Mouse (Mus musculus): ENCODE data around the gene Wwp2. TPM values are rescaled to one million over a fixed set of nuclear protein-coding genes. Genes with fewer than 3 reads are reported as not detected.

The Wwp2 gene
- total RNA-seq, 2 experiments from 2014 or later, result 22.5 to 25.8 TPM

DNA sequence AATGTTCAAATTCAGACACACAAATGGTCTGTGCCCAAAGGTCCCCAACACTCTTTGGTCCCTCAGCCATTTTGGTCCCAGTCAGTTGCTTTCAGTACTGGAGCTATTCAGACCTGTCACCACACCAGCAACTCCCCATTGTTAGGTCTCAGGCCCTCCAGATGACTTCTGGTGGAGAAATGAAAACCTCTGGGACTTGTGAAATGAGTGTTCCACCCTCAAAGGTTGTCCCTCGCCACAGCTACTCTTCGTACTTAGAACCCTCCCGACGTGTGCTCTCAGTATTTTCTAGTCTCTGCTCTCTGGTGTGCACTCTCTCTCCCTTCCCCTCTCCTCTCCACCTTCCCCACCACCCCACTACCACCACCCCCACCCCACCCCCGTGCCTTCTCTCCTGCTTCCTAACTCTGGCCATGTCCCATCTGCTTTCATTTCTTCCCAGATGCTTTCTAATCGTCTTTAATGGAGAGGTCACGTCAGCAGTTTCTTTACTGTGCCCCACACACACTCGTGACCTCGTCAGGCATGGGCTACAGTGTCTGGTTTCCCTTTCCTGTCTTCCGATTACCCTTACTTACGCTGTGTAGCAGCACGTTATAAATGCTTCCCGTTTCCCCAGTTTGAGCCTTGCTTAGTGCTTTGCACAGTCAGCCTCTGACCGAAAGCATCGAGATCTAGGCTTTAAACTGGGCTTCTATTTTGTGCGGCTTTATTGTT is 124.8 kb downstream of the Wwp2 start:
- DNase-seq, result peak in 1 of 2 experiments; percentile 27

DNA sequence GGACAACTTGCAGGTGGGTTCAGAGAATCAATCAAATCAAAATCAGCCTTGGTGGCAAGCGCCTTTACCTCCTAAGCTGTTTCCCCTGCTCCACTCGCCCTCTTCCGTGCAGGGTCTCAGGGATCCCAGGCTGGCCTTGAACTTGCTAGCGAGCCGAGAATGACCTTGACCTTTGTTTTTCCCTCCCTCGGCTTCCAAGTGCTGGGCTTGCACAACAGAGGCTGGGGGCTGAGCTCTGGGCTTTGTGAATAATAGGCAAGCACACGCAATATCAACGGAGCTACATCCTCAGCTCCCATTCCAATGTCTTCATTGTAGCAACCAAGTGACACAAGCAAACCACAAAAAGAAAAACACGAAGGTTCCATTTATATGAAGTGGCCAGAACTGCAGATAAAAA is 126.0 kb downstream of the Wwp2 start:
- no peak for DNase-seq

DNA sequence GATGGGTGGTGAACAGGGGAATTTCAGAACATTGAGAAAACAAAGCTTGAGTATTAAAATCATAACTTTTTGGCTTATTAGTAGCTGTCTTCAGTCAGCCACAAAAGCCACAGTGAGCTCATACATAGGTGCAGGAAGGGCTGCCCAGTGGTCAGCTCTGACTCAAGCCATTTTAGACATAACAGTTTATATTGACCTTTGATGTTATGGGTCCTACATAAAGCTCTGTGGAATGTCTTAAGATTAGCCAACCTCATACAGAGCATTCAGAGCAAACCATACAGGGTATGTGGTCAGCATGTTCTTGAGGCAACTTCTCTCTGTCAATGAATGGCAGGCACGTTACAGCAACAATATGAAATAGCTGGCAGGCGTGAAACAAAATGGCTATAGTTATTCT is 134.9 kb downstream of the Wwp2 start:
- no peak for DNase-seq

DNA sequence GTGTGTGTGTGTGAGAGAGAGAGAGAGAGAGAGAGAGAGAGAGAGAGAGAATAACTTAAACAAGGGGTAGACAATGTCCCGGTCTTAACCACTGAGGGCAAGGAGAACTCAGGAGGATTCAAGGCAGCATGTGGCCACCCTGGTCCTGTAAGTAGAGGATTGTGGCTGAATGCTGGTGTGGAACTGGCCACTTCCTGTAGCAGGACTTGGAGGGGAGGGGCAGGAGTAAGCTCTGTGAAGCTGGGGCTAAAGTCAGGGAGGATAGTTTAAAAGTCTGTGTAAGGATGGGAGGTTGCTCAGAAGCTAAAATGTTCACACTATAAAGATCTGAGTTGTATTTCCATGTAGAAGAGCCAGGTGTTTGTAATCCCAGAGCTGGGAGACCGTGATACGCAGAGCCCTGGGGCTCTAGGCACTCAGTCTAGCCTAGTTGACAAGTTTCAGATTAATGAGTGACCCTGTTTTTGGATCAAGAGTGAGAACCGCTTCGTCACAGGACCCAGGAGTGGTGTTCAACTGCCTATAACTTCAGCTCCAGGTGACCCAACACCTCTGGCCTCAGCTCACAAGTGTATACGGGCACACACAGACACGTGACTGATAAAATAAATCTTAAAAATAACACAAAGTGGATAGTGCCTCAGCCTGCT is 135.4 kb downstream of the Wwp2 start:
- DNase-seq, result no peak

DNA sequence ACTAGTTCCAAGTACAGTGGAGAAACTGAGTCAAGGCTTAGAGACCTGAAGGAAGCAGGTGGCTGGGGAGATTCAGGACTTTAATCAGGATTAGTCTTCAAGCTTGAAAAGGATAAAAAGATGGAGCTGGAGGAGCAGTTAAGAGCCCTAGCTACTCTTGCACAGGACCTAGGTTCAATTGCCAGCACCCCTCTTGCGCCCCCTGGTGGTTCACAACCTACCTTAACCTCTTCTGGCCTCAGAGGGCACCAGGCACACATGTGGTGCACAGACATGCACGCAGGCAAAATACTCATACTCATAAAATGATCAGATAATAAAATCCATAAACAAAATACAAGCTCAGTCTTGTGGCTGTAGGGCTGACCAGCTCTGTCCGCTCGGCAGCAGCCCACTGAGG is 136.3 kb downstream of the Wwp2 start:
- peak; percentile 60 to 86 for DNase-seq

DNA sequence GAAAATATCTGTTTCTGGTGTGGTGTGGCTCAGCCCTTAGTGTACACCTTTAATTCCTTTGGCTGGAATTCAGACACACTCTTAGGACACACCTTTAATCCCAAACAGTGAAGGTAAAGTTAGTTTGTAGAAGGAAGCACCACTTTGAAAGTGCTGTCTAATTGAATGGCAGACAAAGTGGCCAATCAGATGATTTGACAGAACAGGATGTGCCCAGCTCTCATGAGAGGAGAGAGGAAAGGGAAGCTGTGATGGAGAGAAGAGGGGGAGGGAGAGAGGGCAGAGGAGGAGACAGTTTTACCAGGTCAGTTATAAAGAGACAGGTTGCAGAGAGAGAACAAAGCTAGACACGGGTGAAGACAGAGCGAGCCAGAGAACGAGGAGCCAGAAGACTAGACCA is 138.6 kb downstream of the Wwp2 start:
- DNase-seq, result peak in 1 of 2 experiments; percentile 22

DNA sequence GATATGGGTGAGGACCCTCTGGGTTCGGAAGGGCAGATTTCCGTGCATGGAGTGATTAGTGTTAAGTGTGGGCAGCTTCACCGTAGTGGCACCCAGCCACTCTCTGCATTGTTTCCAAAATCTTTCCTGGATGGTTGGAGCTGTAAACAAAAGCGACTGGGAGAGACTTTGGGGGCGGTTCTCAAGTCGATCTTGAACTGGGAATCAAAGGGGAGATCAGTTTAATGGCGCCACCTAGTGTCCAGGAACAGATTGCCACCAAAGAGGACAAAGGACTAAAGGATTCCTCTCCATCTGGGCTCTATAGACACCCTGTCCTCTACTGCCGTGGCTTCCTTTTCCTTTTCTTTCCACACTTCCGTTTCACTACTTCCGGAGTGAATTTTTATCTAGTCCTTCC is 140.5 kb downstream of the Wwp2 start:
- DNase-seq, result peak; percentile 83 to 91

DNA sequence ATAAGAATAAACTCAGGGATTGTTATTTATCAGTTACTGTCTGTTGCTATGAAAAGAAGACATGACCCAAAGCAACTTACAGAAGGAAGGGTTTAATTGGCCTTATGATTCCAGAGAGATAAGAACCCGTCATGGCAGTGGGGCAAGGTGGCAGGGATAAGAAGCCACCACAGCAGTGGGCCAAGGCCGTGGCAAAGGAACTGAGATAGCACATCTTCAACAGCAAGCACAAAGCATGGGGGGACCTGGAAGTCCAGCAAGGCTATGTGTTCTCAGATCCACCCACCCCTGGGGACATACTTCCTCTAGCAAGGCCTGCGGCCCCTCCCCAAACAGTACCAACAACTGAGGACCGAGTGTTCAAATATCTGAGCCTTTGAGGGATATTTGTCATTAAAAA is 141.5 kb downstream of the Wwp2 start:
- DNase-seq, result no peak

DNA sequence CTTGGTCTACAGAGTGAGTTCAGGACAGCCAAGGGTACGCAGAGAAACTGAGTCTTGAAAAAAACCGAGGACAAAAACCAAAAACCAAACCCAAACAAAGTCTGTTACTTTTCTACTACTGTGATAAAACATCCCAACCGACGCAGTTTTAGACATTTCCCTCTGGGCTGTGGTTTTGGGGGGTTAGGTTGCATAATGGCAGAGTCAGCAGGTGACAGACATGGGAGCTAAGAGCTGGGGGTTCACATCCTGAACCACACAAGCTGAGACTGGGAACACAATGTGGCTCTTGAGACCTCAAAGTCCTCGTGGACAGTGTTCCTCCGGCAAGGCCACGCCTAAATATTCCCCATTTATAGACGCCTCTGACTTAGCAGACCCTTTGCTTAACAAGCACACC is 142.0 kb downstream of the Wwp2 start:
- DNase-seq, result no peak

DNA sequence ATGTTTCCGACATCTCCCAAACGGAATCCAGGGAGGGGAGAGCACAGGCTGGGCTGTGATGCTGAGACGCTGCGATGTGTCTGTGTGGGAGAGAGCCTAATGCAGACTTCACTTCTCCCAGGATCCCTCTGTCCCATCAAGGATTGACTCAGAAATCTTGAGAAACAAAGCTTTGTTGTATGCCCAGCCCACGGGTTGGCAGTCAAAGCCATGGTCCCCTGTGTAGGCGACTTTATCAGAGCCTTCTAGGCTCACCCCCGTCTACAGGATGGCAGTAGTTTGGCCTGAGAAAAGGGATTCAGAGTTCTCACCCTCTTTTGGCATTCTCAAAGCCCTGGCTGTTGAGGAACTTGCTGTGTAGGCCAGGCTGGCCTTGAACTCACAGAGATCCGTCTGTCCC is 142.4 kb downstream of the Wwp2 start:
- DNase-seq, result no peak

DNA sequence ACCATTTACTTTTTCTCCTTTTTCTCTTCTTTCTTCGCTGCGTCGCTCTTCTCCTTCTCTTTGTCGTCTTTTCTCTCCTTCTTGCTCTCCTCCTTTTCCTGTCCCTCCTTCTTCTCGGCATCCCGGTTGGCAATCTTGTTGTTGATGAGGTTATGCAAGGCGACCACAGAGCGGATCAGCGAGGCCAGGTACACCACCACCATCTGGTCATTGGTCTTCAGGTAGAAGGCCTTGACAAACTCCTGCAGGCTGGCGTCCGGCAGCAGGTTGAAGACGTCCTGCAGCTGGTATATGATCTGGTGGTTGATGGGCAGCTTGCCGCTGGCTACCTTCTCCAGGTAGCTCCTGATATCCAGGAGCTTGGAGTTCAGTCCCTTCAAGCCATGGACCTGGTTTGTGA is 144.7 kb downstream of the Wwp2 start:
- DNase-seq, result no peak

DNA sequence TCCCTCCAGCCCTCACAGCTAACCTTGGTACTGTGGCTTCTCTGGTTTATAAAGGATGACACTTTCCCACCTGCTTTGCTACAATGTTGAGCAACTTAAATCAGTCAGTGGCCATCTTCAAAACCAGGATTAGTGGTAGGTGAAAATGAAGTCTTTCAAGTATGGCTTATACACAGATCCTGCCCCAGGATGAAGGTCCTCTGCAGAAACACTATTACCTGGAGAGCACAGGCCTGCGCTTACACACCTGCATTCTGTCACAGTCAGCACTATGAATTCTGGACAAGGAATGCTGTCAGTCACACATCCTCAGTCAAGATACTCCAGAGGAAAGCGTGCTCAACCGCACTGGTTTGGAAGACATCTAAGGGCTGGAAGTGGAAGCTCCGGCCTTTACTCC is 145.4 kb downstream of the Wwp2 start:
- DNase-seq, result no peak

DNA sequence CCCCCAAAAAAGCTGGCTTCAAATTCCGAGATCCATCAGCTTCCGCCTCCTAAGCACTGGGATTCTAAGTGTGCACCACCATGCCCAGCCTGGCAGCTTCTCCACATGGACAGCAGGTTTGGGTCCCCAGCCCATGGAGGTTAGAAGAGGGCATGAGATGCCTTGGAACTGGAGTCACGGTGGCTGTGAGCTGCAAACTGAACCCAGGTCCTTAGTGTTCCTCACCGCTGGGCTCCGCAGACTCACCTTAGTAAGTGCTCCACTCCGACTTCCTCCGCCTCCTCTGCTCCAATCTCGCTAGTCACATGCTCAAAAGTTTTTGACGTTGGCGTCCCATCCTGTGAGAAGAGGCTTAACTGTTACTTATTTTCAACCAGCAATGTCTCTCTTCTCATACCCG is 146.0 kb downstream of the Wwp2 start:
- no peak for DNase-seq

DNA sequence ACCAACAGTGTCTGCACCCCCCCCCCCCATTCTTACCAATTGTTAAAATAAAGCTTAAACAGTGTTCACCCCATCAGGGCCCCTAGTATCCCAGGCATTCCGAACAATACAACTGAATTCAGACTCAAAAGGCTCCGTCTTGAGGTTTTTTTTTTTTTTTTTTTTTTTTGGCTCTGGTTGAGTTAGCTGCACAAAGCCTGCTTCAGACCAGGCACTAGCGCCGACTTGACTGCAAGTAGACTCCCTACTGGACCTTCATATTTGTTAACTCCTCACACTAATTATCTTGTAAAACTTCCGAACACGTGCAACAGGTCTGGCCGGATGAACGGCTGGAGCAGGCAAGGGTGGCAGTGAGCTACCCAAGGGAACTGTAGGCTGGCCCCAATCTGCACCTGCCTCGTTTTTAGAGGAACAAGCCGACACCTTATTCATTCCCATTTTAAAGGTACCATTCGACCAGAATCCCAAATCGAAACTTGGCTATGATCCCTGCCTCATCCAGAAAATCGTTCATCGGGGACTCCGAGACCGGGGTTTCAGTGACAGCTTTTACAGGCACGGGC is 151.3 kb downstream of the Wwp2 start:
- peak in 1 of 2 experiments; percentile 38 for DNase-seq

DNA sequence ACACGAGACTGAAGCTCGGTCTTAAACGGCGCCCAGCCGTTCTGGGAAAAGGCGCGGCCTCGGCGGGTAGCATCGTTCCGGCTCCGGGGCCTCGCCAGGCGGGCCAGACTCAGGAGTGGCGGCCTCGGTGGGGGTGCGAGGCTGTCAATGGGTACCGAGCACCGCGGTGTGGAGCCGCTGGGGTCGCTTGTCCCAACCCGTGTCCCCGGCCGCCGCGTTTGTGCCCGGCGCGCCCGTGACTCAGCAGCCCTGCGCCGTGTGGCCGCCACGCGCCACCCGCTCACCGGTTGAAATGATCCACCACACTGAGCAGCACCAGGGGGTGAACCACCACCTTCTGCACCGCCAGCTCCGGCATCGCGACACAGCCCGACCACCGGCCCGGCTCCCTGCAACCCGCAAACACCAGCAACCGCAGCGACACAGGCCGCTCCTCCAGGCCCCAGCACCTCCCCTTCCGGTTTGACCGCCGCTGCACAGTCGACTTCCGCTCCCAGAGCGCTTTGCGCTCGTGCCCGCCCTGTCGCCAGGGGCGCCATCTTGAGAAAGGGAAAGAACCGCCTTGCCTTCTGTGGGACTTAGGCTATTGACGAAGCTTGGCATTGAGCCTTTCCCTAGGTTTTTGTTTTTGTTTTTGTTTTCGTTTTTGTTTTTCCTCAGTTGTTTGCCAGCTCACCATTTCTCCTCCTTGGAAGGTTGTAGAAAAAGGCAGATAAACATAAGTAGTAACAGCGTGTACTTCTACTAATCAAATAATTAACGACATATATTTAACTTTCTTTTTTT is 152.0 kb downstream of the Wwp2 start, which contains the start of gene Psmd7:
Gene Psmd7, minus strand, starts transcription at position 470 of the 786 bp plus-strand sequence.
- peak; percentile 96 to 99 for DNase-seq

DNA sequence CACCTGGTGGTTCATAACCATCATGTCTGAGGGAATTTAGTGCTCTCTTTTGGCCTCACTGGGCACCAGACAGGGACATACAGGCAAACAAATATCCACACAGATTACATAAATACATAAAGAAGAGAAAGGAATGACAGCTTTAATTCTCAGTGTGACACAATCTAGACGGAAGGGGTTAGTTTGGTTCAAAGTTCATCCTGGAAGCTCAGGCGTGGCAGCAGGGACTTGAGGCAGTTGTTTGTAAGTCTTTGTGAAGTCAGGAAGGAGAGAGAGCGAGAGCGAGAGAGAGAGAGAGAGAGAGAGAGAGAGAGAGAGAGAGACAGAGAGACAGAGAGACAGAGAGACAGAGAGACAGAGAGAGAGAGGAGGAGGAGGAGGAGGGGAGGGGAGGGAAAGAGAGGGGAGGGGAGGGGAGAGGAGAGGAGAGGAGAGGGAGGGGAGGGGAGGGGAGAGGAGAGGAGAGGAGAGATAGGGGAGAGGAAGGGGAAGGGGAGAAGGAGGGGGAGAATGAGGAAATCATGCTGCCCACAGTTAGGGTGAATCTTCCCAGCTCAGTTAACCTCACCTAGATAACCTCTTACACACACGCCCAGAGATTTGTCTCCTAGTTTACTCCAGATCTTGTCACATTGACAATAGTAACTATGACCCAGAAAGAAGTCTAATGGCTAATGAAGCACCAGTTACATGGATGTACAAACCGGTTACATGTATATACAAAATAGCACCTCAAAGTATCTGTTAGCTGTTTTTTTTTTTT is 158.0 kb downstream of the Wwp2 start:
- DNase-seq, result no peak

DNA sequence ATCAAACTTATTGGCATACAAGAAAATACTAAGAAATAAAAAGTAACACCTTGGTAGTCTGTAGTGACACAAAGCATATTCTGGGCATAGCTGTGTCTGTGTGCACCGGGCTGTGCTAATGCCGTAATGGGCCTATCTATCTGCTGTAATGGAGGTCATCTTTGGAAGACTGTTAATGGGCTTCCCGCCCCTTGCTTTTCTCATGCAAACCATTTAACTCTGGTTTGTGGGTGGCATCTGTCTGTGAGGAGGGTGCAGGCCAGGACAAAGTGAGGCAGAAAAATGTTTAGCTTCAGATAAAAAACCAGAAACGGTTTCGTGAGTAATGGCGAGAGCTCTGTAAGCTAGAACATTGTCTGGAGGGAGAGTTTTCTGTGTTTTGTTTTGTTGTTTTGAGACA is 158.7 kb downstream of the Wwp2 start:
- DNase-seq, result no peak

DNA sequence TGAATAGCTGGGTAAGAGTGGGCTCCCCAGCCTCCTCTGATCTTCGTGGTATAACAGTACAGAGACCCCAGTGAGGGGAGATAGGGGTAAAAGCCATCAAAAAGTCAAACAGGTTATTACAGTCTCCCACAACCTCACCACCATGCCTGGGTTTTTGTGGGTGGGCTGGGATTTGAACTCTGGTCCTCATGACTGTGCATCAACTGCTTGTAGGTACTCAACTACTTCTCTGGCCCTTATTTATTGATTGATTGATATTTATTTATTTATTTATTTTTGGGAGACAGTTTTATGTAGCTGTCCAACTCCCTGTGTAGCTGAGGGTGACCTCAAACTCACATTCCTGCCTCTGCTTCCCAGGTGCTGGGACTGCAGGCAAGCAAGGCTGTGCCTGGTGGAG is 161.6 kb downstream of the Wwp2 start:
- DNase-seq, result no peak

DNA sequence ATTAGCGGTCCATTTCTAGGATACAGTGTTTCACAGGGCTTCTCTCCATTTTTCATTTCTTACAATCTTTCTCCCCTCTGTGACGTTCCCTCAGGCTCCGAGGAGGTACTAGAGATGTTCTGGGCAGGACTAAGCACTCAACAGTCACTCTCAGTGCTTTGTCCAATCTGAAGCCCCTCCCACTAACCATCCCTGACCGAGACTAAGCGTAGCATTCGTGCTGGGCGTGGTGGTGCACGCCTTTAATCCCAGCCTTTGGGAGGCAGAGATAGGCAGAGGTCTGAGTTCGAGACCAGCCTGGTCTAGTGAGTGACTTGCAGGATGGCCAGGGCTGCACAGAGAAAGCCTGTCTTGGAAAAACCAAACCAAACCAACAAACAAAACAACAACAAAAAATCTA is 163.5 kb downstream of the Wwp2 start:
- no peak for DNase-seq

DNA sequence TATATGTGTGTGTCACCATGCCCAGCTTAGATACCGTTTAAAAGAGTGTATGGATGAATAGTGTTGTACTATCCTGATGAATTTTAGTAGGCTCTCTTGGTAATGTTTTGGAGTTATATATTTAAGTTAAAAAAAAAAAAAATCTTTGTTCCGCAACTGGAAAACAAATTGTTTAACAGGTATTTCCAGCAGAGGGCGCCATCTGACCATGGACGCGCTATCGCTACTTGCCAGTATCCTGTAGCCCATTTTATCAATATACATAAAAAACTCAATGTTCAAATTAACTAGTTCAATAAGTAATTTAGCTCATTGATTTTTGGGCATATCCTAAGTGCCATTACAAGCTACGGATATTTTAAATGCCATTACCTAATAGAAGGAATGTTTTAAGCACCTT is 166.9 kb downstream of the Wwp2 start:
- peak; percentile 19 to 71 for DNase-seq

Data from heart, adult 18-20 months (tissue).